Mouse (Mus musculus) spleen, postnatal 14 days (tissue): ENCODE data around the gene Csk.

Source experiments
- DNase-seq, 2 experiments: peaks; one replicate each; pipeline ENCODE4 v3.0.0; 2021 to 2022; ENCODE audit warnings: low spot score in 2 of 2

Gene Csk

GRCm38 (mm10) chr9:57638651-57639459 lies 14.6 kb downstream of the Csk start:
- peak; percentile 65 to 73 for DNase-seq

- peak in 1 of 2 experiments; percentile 58 for DNase-seq
These were observed 15.6 kb downstream of the Csk start for GRCm38 (mm10) chr9:57637741-57638322.

- DNase-seq = no peak
These were observed 16.2 kb downstream of the Csk start for GRCm38 (mm10) chr9:57637272-57637671.

GRCm38 (mm10) chr9:57633481-57634024 lies 19.9 kb downstream of the Csk start:
- DNase-seq = peak in 1 of 2 experiments; percentile 49

GRCm38 (mm10) chr9:57629118-57629874 lies 24.1 kb downstream of the Csk start:
- DNase-seq = peak; percentile 72 to 82

GRCm38 (mm10) chr9:57628717-57629116 lies 24.7 kb downstream of the Csk start:
- DNase-seq = no peak

GRCm38 (mm10) chr9:57627892-57628291 lies 25.5 kb downstream of the Csk start:
- no peak for DNase-seq

- no peak for DNase-seq
These were observed 26.2 kb downstream of the Csk start for GRCm38 (mm10) chr9:57627191-57627590.

- DNase-seq = no peak
These were observed 27.5 kb downstream of the Csk start for GRCm38 (mm10) chr9:57625674-57626500.

GRCm38 (mm10) chr9:57624295-57624694 lies 29.1 kb downstream of the Csk start:
- DNase-seq = no peak

GRCm38 (mm10) chr9:57620674-57621073 lies 32.8 kb downstream of the Csk start, which contains the start of gene Lman1l:
Gene Lman1l, minus strand, starts transcription at chr9:57620774.
- DNase-seq = no peak

GRCm38 (mm10) chr9:57618854-57619253 lies 34.6 kb downstream of the Csk start:
- no peak for DNase-seq

GRCm38 (mm10) chr9:57617556-57618169 lies 35.8 kb downstream of the Csk start:
- no peak for DNase-seq

GRCm38 (mm10) chr9:57614786-57615185 lies 38.6 kb downstream of the Csk start:
- no peak for DNase-seq

GRCm38 (mm10) chr9:57613975-57614374 lies 39.5 kb downstream of the Csk start:
- no peak for DNase-seq

- DNase-seq = no peak
These were observed 40.8 kb downstream of the Csk start for GRCm38 (mm10) chr9:57612587-57612986.

- DNase-seq = no peak
These were observed 43.0 kb downstream of the Csk start for GRCm38 (mm10) chr9:57610359-57610826.

- no peak for DNase-seq
These were observed 43.6 kb downstream of the Csk start for GRCm38 (mm10) chr9:57609803-57610202.

GRCm38 (mm10) chr9:57606139-57606851 lies 47.1 kb downstream of the Csk start, which contains the start of gene Cplx3:
Gene Cplx3, minus strand, starts transcription at chr9:57606281.
- DNase-seq = peak in 1 of 2 experiments; percentile 28

- DNase-seq = no peak
These were observed 47.9 kb downstream of the Csk start for GRCm38 (mm10) chr9:57605503-57605902.
